41 mouse cellular contexts compared by ENCODE assay signal in the genomic region with DNA sequence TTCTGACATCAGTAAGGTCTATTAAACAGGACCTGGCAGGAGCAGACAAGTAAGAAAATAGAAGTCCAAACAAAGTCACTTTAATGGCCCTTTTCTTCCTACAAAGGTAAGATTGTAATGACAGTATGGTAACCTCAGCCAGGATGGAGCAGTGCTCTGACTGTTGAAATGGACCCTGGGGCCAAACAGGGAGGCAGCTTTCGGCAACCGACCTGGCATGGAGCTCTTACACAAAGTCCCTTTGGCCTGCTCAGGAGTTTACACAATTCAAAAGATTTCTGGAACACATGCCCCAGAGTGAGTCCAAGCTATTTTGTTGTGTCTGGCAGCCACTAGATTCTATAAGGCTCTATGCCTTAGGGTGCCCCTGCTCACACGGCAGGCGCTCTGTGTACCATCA. TPM values are rescaled to one million over a fixed set of nuclear protein-coding genes. Genes with fewer than 3 reads are reported as not detected.
"Had no signal": no experiment of that assay in that cellular context is flagged by ENCODE, and none has a peak within 500 bp of the region (broad histone marks: within the 10 kb centered on the region; RNA-seq: fewer than 3 reads in every experiment).

No protein-coding gene starts in this region.

- DNase-seq: gastrocnemius, postnatal 14 days; gastrocnemius, postnatal 36 days; heart, adult 18-20 months; heart, postnatal 10 days; heart, postnatal 4 days; kidney, adult 18-20 months; kidney, adult 8-10 months; kidney, postnatal 10 days; kidney, postnatal 25 days; kidney, postnatal 4 days; left cerebral cortex, postnatal 4 days; lung, adult 18-20 months had no signal

RNA-seq across cellular contexts. Expression of a gene that starts 9.0 kb away (rescaled TPM):
- total RNA-seq: gastrocnemius, adult 8-10 months; gastrocnemius, postnatal 14 days; gastrocnemius, postnatal 36 days; granulocyte monocyte progenitor cell, adult 5-6 weeks; heart, adult 18-20 months; heart, adult 8-10 months; heart, postnatal 10 days; heart, postnatal 25 days; heart, postnatal 4 days; layer of hippocampus, adult 2 months; layer of hippocampus, postnatal 10 days; layer of hippocampus, postnatal 25 days; left cerebral cortex, adult 8-10 months; left cerebral cortex, postnatal 10 days; left cerebral cortex, postnatal 25 days; left cerebral cortex, postnatal 4 days had no signal
- polyA plus RNA-seq: heart, embryonic 10.5 days; heart, embryonic 12.5 days; heart, embryonic 14.5 days; heart, embryonic 16.5 days; hindbrain, embryonic 10.5 days; hindbrain, embryonic 12.5 days; hindbrain, embryonic 14.5 days; hindbrain, embryonic 16.5 days; inflammation-experienced regulatory T-cells, adult 6 months; intestine, embryonic 15.5 days; intestine, postnatal 0 days; kidney, embryonic 14.5 days; kidney, embryonic 16.5 days; limb, embryonic 11.5 days; limb, embryonic 13.5 days; limb, embryonic 15.5 days; liver, embryonic 12.5 days; liver, embryonic 14.5 days; liver, embryonic 16.5 days had no signal

RNA-seq across cellular contexts. Expression of a gene that starts 33.6 kb away (rescaled TPM):
- total RNA-seq: granulocyte monocyte progenitor cell, adult 5-6 weeks had no signal
- polyA plus RNA-seq: heart, embryonic 12.5 days; inflammation-experienced regulatory T-cells, adult 6 months; liver, embryonic 14.5 days; liver, embryonic 16.5 days had no signal
